Mouse (Mus musculus) kidney, postnatal 10 days (tissue): ENCODE results near the gene Msi2.

ENCODE experiments used
- DNase-seq: peaks from one replicate; pipeline ENCODE4 v3.0.0; 2021; ENCODE audit warnings: mixed read lengths

Msi2 gene

GRCm38 (mm10) chr11:88709876-88710614, 8.3 kb downstream of the Msi2 start:
- DNase-seq = no peak

DNA sequence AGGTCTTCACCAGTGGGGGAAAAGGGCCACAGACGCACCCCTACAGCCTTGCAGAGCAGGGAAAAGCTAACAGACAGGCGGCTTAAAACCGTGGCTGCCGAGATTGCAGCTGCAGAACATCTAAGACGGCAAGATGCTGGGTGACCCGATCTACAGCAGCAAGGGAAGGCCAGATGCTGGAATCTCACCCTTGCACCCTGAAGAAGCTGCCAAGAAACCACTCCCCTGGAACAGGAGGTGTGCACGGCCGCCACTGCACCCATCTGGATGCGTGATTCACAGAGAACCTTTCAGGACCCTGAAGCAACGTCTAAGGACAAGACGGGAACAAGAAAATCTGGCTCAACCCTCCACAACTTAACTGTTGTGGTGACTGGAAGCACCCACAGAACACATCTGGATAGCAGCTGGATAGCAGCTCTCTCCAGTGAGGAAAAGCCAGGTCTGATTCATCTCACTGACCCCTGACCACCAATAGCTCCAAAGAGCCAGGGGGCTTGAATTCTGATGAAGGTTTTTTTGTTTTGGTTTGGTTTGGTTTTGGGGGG, 11.0 kb downstream of the Msi2 start:
- peak; percentile 50 for DNase-seq

DNA sequence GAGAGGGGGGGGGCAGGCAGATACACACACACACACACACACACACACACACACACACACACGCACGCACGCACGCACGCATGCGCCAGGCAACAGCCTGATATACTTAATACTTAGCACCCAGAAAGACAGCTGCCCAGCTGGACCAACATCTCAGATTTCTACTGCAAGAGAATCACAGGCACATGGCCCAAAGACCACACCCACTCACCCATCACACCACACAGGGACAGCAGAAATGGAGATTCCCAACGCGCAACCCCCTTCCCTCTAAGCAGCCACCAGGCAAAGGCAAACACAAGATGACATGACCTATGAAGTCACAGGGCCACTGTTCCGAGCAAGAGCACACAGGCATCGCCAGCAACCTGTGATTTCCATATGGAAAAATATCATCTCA, 13.6 kb downstream of the Msi2 start:
- no peak for DNase-seq

- DNase-seq = no peak
These were observed 15.1 kb downstream of the Msi2 start for GRCm38 (mm10) chr11:88703220-88703619.

- DNase-seq = no peak
These were observed 16.2 kb downstream of the Msi2 start for GRCm38 (mm10) chr11:88701976-88702659.

GRCm38 (mm10) chr11:88701020-88701419, 17.3 kb downstream of the Msi2 start:
- no peak for DNase-seq

GRCm38 (mm10) chr11:88700202-88700711, 18.1 kb downstream of the Msi2 start:
- no peak for DNase-seq

GRCm38 (mm10) chr11:88693905-88694893, 24.1 kb downstream of the Msi2 start:
- no peak for DNase-seq

GRCm38 (mm10) chr11:88693002-88693769, 25.1 kb downstream of the Msi2 start:
- DNase-seq = peak; percentile 60

DNA sequence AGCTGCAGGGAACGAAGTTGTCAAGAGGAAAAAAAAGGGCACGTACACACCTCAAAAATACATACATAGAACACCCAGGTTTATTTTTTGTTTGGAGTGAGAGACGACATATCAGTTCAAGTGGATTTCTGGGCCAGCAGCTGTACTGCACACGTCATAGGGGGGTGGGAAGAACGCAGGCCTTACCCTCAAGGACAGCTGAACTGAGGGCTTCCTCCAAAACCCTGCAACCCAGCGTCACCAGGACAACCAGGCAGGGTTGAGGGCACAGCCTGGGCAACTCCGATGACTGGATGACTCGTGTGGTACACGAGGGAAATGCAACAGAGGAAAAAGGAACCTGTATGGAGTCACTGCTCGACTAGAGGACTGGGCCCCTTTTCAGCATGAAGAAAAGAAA, 25.9 kb downstream of the Msi2 start:
- DNase-seq = no peak

GRCm38 (mm10) chr11:88690556-88691287, 27.6 kb downstream of the Msi2 start:
- DNase-seq = no peak

GRCm38 (mm10) chr11:88689831-88690459, 28.4 kb downstream of the Msi2 start:
- DNase-seq = peak; percentile 61

- no peak for DNase-seq
These were observed 29.7 kb downstream of the Msi2 start for GRCm38 (mm10) chr11:88688644-88689043.

DNA sequence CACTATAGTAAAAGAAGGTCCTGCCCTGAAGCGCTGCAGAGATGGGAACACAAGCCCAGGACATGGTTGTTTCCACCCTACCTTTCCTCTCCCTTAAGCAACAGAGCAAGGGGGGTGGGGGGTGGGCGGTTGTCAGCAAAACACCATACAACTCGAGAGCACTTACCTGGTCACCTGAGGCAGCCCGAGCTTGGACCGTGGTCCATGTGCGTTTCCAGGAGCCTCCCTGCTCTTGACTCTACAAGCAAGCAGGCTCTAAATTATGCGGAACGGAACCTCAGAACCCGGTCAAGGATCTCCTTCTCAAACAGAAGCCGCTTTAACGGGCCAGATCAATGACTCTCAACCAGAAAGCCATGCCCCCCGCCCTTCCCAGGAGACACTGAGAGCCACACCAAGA, 30.6 kb downstream of the Msi2 start:
- DNase-seq = no peak

- DNase-seq = peak; percentile 58
These were observed 31.3 kb downstream of the Msi2 start for GRCm38 (mm10) chr11:88687010-88687409.

DNA sequence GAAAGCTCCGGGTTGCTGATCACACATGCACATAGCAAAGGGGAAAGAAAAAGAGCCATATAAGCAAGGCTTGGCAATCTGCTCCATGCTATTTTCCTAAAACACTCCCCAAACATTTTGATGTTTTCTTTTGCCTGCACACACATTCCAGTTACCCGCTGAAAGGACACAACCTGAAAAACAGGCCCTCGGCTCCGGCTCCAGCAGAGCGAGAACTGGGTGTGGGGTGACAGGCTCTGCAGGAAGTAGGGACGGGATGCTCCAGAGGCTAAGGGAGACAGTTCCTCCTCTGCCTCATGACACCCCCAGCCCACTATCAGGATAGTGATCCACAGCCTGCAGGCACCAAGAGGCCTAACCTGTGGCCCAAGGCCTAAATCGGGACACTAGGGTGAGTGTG, 32.3 kb downstream of the Msi2 start:
- DNase-seq = peak; percentile 62

GRCm38 (mm10) chr11:88683026-88683770, 35.1 kb downstream of the Msi2 start:
- DNase-seq = no peak

DNA sequence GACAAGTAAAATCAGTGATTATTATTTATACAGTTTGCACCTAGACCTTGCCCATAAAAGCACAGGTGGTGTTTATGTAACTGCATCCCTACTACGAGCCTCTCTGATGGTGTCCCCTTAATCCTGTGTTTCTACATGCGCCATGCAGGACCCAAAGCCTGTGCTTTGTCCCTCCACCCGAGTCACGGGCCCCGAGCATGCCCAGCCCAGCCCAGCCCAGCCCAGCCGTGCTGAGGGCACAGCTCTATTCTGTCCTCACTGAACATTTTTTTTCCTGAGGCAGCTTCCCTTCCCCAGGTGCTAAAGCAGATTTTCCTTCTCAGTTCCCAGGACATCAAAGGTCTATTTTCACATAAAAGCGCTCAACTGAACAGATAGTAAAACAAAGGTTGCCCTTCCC, 41.0 kb downstream of the Msi2 start:
- DNase-seq = no peak

GRCm38 (mm10) chr11:88676597-88676996, 41.7 kb downstream of the Msi2 start:
- DNase-seq = no peak
